Comparison of ENCODE assay signal across 8 mouse cellular contexts in genomic region chr9:61372510-61372975, GRCm38 (mm10). TPM values are rescaled to one million over a fixed set of nuclear protein-coding genes. Genes with fewer than 3 reads are reported as not detected.
DNase-seq lines count a peak whose midpoint lies in the region; ATAC-seq and TF ChIP-seq lines count a peak whose summit lies in the region.

No protein-coding gene starts in this region.

- peak; percentile 21 for ATAC-seq in frontal cortex, adult (ENCODE audit: low TSS enrichment)
- peak; percentile 7 for ATAC-seq in intestine, postnatal 0 days
- 0 out of 2 replicates have a peak, but pooled peaks have one; percentile 7 for ATAC-seq in midbrain, embryonic 16.5 days

- H3K4me2 ChIP-seq in intestine, postnatal 0 days (replicated peaks; ENCODE audit: low read depth): peak overlapping the region; percentile 96
- peak overlapping the region; percentile 94 for H3K4me2 ChIP-seq in midbrain, embryonic 16.5 days (ENCODE audit: low read length)

- no peaks in the 10 kb centered on the region for H3K9me3 ChIP-seq in intestine, postnatal 0 days (ENCODE audit: control insufficient read depth)
- H3K9me3 ChIP-seq in midbrain, embryonic 16.5 days (replicated peaks; ENCODE audit: control insufficient read depth, low read length, poor library complexity, severe bottlenecking): no peaks in the 10 kb centered on the region

- H3K4me1 ChIP-seq in intestine, postnatal 0 days (replicated peaks; ENCODE audit: control insufficient read depth, insufficient read depth, low read length): peaks cover 36% of the 10 kb centered on the region
- H3K4me1 ChIP-seq in midbrain, embryonic 16.5 days (ENCODE audit: control insufficient read depth, insufficient read depth, low read length): peaks cover 50% of the 10 kb centered on the region

- no peak for TF ChIP-seq CTCF in intestine, postnatal 0 days (IDR thresholded peaks at IDR 0.05; ENCODE audit: low read depth)

- peak overlapping the region; percentile 81 for H3K9ac ChIP-seq in intestine, postnatal 0 days (ENCODE audit: low read depth, low read length)
- H3K9ac ChIP-seq in midbrain, embryonic 16.5 days (ENCODE audit: low read depth, low read length): peak overlapping the region; percentile 97

- peak overlapping the region; percentile 79 for H3K27ac ChIP-seq in intestine, postnatal 0 days (ENCODE audit: low read depth, low read length)
- peak overlapping the region; percentile 93 for H3K27ac ChIP-seq in midbrain, embryonic 16.5 days (ENCODE audit: low read length)

- H3K36me3 ChIP-seq in intestine, postnatal 0 days (ENCODE audit: control insufficient read depth, insufficient read depth): no peaks in the 10 kb centered on the region; the same call in 1 of the 2 replicates
- no peaks in the 10 kb centered on the region for H3K36me3 ChIP-seq in midbrain, embryonic 16.5 days (ENCODE audit: control insufficient read depth, insufficient read depth, low read length)

- H3K4me3 ChIP-seq in intestine, postnatal 0 days (ENCODE audit: low read depth, low read length): peak overlapping the region; percentile 91
- peak overlapping the region; percentile 83 for H3K4me3 ChIP-seq in midbrain, embryonic 16.5 days (ENCODE audit: low read depth, low read length)

- 0% methylated on average over 38 of the region's 42 CpGs for WGBS in intestine, postnatal 0 days
- WGBS in midbrain, embryonic 16.5 days: under 1% methylated on average over 41 of the region's 42 CpGs

- H3K27me3 ChIP-seq in intestine, postnatal 0 days (replicated peaks; ENCODE audit: control insufficient read depth, insufficient read depth, low read length): no peaks in the 10 kb centered on the region
- no peaks in the 10 kb centered on the region for H3K27me3 ChIP-seq in midbrain, embryonic 16.5 days (ENCODE audit: control insufficient read depth, insufficient read depth, low read depth, low read length)

- no peak for DNase-seq in frontal cortex, postnatal 36 days (ENCODE audit: low spot score in 2 of 2)
- DNase-seq in urinary bladder, adult 2 months (ENCODE audit: low spot score): peak; percentile 65
- no peak for DNase-seq in urinary bladder, adult 18-20 months (ENCODE audit: low spot score in 2 of 2)
- DNase-seq in layer of hippocampus, adult 9-11 months: no peak
- DNase-seq in adipocyte (ENCODE audit: low spot score): no peak

RNA-seq across cellular contexts. Expression of gene Tle3, which starts 0.4 kb away (rescaled TPM):
- polyA plus RNA-seq in urinary bladder, adult 2 months (2012; rRNA removed): 39.4 and 49.1 TPM in 2 replicates
- polyA plus RNA-seq in intestine, postnatal 0 days (2015; fragmentation: Nextera tagmentation; extraction: Ambion mirVana): 24.3 and 28.6 TPM in 2 replicates
- polyA plus RNA-seq in midbrain, embryonic 16.5 days (2015; fragmentation: Nextera tagmentation; extraction: Ambion mirVana): 27.4 and 29.7 TPM in 2 replicates
